Mouse (Mus musculus) bone marrow, adult 2 months (tissue): ENCODE results near the gene Nme4.

ENCODE experiments used
- CTCF ChIP-seq: fragments of 200-500 bp; IDR thresholded peaks from 2 replicates; pipeline ENCODE4 v1.5.1; 2011; ENCODE audit warnings: low read length, control low read depth; ENCODE audit not compliant: control insufficient read depth, insufficient read depth
- POLR2A ChIP-seq: fragments of 200-500 bp; IDR thresholded peaks from 2 replicates; pipeline ENCODE4 v1.6.1; 2011; ENCODE audit warnings: low read depth, mild to moderate bottlenecking, control low read depth, low read length, borderline replicate concordance; ENCODE audit not compliant: control insufficient read depth

DNA sequence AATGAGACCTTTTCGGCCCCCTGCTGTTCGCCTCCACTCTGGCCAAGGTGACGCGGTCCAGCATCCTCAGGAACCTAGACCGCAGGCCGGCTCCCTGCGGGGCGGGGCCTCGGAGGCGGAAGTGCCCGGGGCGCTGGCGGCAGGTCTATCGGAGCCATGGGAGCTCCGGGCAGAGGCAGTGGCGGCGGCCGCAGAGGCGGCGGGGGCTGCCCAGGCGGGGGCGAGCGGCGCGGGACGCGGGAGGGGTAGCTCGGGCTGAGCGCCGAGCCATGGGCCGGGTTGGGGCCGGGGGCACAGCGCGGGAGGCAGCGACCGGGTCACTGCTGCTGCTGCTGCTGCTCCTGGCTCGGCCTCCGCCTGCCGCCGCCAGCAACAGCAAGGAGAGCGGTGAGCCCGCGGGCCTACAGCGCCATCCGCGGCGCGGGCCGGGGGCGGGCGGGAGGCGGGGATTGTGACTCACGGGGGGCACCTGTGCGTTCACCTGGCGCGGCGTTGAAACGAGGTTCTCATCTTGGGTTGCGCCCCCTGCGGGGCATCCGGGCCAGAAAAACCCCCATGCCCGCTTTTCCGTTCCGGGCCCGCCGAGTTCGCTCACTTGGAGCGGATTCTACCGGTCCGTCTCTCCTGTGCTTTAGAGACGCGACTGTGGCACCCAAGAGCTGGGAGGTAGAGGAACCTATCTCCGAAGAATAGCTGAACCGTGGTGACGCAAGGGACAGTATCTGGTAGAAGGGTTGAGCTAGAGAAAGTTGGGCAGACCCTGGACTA is 18.0 kb upstream of the Nme4 start, which contains the start of gene Tmem8:
- TF ChIP-seq CTCF (peak; percentile 8; the same call in 1 of the 2 replicates), POLR2A (peak; percentile 89; the same call in 1 of the 2 replicates)
